Mouse (Mus musculus) G1E-ER4 (cell line): Measurements from ENCODE around the gene Ppil6. TPM values are rescaled to one million over a fixed set of nuclear protein-coding genes. Genes with fewer than 3 reads are reported as not detected.

Experiments used
- GATA1 ChIP-seq: IDR thresholded peaks from one replicate; pipeline ENCODE4 v1.8.0; 2012; ENCODE audit warnings: low read length, inconsistent platforms
- polyA plus RNA-seq: library from polyadenylated mRNA; stranded (reverse); fragments of >175 nt; gene quantifications from 2 replicates; pipeline ENCODE4 v1.2.3, GENCODE M21; 2012

The Ppil6 gene
- polyA plus RNA-seq = not detected in 2 replicates

DNA sequence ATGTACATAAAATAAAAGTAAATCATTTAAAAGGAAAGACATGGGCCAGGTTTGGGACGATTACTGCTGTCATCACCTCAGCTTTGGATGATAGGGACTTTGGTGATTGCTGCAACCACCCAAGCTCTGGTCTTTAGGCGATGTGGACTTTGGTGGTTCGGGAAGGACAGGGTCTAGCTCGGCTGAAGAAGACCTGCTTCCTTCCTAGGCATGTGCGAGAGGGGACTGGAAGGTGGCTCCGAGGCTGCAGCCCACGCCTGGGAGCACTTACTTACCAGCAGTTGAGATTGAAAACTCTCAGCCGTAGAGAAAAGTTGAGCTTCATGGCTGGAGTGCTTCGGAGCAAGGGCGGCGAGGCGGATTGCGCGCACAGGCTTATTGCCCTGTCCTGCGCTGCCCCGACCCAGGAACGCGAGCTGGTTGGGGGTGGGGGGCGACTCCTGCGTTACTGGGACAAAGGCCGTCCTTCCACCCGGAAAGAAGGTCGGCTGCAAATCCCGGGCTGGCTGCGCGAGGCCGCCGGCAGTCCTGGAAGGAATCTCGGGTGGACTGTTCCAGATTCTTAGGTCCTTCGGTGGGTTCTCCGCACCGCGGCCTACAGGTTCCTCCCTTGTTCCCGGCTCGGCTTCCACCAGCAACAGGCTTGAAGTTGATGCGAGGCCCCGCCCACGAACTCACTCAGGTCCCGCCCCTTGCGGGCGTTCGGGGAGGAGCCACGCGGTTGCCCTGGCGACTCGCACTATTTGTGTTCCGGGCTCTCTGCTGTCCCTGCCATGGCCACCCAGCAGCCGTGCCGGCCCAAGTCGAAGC is at the start of gene Ppil6, which contains the start of gene Smpd2:
TSS of gene Ppil6 (plus strand) at position 732 of the 810 bp plus-strand sequence.
TSS of gene Smpd2 (minus strand) at position 662 of the 810 bp plus-strand sequence.
- TF ChIP-seq GATA1 = no peak

DNA sequence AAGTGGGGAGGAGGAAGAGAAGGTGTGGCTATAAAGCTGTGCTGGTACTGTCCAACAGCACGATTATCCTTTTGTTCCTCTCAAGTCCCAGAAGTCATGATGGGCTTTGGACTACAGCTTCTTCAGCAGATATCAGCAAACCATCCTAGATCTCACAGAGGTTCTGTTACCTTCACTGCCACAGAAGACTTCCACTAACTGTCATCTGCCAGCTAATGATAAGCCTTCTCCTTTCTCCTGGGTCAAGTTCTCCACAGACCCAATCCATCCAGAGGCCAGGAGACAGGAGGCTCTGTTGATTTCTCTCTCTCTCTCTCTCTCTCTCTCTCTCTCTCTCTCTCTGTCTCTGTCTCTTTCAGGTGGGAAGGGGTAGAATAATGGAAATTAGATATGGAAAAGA is 42.0 kb upstream of the Ppil6 start:
- no peak for TF ChIP-seq GATA1

- no peak for TF ChIP-seq GATA1
Measured at GRCm38 (mm10) chr10:41449684-41450083, 40.6 kb upstream of the Ppil6 start.

DNA sequence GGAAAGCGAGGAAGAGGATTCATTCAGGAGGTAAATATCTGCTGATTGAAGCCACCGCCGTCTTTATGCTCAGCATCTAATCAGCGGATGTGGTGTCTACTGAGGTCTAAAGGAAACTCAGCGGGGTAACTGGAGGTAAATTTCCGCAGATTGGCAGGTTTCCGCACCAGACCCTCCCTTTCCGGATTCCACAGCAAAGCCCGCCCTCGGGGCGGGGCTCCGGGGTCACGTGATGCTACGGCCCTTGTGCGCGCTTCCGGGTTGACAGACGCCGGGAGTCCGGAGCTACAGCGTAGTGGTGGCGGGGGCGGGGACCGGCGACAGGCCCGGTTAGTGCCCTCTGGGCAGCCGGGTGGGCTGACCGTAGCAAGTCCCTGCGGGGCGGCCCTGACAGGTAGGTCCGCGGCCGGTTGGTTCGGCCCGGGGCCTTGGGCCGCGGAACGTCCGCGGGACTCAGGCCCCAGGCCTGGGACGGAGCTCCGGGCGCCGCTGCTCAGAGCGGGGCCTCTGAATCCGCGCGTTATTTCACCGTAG is 40.0 kb upstream of the Ppil6 start, which contains the start of gene Zbtb24:
TSS of gene Zbtb24 (plus strand) at position 247 of the 534 bp plus-strand sequence.
- no peak for TF ChIP-seq GATA1

DNA sequence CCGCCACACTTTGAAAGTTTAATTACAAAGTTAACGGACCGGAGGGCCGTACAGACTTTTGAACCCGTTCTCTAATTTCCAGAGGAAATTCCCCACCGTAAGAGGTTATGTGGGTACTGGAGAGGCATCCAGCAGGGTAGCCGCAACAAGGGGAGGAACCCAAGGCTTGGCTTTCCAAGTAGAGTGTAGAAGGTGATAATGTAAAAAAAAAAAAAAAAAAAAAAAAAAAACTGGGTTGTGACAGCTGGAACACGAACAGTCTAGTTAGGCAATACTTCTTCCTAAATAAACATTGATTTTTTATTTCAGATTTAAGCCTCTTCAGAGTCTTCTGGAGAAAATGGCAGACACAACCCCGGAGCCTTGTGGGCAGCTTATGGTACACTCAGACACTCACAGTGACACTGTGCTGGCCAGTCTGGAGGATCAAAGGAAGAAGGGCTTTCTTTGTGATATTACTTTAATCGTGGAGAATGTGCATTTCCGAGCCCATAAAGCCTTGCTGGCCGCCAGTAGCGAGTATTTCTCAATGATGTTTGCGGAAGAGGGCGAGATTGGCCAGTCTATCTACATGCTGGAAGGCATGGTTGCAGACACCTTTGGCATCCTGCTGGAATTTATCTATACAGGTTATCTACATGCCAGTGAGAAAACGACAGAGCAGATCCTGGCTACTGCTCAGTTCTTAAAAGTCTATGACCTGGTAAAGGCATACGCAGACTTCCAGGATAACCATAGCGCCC is 39.3 kb upstream of the Ppil6 start:
- TF ChIP-seq GATA1 = no peak

DNA sequence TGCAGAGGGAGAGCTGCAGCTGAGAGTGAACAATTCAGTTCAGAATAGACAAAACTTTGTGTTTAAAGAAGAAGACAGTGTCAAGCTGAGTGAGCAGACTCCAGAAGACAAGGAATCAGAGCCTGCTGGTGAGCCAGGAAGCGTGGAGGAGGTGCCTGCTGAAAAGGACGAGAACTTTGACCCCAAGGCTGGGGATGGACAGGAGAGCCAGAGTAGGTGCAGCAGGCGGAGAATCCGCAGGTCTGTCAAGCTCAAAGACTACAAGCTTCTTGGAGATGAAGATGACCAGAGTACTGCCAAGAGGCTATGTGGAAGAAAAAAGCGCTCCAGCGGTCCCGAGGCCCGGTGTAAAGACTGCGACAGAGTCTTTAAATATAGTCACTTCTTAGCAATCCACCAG is 38.6 kb upstream of the Ppil6 start:
- TF ChIP-seq GATA1 = no peak

GRCm38 (mm10) chr10:41452791-41453190 is 37.4 kb upstream of the Ppil6 start:
- TF ChIP-seq GATA1 = no peak

DNA sequence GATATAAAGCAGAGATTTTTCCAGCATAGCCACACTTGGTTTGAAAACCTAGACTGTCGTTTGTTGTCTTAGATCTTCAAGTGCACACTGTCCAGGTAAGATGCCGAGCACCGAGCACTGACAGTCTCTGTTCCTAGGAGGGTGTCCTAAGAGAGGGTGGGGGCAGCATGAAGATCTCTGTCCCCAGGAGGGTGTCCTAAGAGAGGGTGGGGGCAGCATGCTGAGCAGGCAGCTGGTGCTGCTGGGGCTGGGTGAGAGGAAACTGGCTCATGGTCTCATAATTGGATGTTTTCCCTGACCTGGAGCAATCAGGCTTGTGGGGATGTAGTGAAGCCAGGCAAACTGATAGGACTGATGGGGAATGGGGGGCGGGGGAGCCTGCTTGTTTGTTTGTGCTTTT is 30.2 kb upstream of the Ppil6 start:
- no peak for TF ChIP-seq GATA1

DNA sequence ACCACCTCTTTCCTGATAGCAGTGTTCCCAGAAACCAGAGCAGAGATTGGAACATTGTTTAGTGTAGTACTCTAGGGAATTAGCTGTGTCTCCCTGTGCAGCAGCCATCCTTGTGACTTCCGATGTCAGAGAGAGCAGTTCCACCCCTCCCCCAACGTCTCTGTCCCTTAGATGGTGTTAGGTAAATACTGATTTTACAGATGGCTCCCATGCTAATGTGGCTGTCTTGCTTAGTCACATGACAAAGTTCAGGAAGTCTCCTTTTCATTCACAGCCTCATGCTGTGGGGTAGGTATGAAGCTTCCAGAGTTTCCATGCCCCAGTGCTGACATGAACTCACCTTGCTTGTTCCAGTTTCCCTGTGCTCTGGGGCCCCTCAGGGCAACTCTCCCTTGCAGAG is 29.7 kb upstream of the Ppil6 start:
- TF ChIP-seq GATA1 = no peak

DNA sequence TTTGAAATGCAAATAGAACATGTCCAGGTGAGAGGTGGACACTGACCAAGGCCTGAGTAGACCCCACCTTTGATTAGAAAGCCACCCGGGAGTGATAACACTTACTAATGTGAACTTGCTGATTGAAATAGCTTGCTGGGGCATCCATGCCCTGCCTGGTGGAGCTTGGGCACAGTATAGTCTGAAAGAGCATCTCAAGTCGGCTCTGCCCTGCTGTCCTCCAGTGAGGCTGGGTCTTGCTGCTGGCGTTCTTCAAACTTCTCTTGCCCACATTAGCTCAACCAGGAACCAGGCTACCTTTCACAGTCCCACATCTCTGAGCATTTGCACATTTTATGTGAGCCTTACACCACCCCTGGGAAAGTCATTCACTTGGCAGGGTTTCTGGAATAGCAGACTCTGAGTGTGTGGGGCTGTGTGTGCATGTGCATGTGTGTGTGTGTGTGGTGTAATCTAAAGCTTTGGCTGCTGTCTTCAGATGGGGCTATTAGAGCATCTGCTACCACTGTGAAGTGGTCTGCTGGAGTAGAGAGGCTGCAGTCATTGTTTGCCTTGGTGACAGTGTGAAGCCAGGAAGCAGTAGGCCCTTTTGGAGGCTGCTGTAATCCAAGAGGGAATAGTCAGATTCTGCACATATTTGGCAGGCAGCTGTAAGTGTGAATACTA is 29.0 kb upstream of the Ppil6 start:
- no peak for TF ChIP-seq GATA1

- TF ChIP-seq GATA1 = no peak
Measured at GRCm38 (mm10) chr10:41464401-41464955, 25.8 kb upstream of the Ppil6 start.

- TF ChIP-seq GATA1 = no peak
Measured at GRCm38 (mm10) chr10:41467325-41467724, 22.9 kb upstream of the Ppil6 start.

DNA sequence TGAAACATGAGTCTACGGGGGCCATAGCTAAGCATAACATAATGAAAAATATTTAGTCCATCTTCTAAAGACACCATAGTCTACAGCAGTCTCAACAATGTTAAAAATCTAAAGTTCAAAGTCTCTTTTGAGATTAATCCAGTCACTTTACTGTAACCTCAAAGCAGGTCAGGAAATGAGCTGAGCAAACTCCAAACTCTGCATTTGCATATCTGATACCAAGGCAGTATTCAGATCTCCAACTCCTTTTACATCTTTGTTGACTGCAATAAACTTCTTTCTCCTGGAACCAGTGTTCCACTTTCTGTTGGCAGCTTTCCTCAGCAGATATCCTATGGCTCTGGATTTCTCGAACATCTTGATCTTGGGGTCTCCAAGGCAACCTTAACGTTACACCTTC is 19.5 kb upstream of the Ppil6 start:
- TF ChIP-seq GATA1 = no peak

- no peak for TF ChIP-seq GATA1
Measured at GRCm38 (mm10) chr10:41472534-41472933, 17.7 kb upstream of the Ppil6 start.

GRCm38 (mm10) chr10:41472962-41473481 is 17.2 kb upstream of the Ppil6 start:
- TF ChIP-seq GATA1 = no peak
